Mouse (Mus musculus) G1E (cell line): ENCODE measurements around the gene Lrrn3.

Experiments
- CTCF ChIP-seq: IDR thresholded peaks from 2 replicates; pipeline ENCODE4 v1.5.1; 2012; ENCODE audit warnings: low read depth, low read length, inconsistent platforms, mixed read lengths
- GATA1 ChIP-seq: IDR thresholded peaks from 2 replicates; pipeline ENCODE4 v1.6.1; 2012; ENCODE audit warnings: borderline replicate concordance, low read length, inconsistent platforms, mixed read lengths
- GATA2 ChIP-seq: IDR thresholded peaks from 2 replicates; pipeline ENCODE4 v1.6.1; 2012; ENCODE audit warnings: low read depth, low read length, inconsistent platforms, borderline replicate concordance
- POLR2AphosphoS5 ChIP-seq: IDR thresholded peaks from 2 replicates; pipeline ENCODE4 v1.6.1; 2012; ENCODE audit warnings: low read depth, low read length, inconsistent platforms; ENCODE audit not compliant: insufficient replicate concordance

GRCm38 (mm10) chr12:41427464-41427863 lies 58.8 kb downstream of the Lrrn3 start:
- no peak for TF ChIP-seq POLR2AphosphoS5
- no peak for TF ChIP-seq GATA1
- no peak for TF ChIP-seq CTCF
- no peak for TF ChIP-seq GATA2
